Mouse (Mus musculus): ENCODE results near the gene Cwf19l1.
"Not testable (repeated sequence)": the region's sequence is repeated elsewhere in the genome, so short reads cannot be mapped to it uniquely, and the experiment has no call there.

Cwf19l1 gene

DNA sequence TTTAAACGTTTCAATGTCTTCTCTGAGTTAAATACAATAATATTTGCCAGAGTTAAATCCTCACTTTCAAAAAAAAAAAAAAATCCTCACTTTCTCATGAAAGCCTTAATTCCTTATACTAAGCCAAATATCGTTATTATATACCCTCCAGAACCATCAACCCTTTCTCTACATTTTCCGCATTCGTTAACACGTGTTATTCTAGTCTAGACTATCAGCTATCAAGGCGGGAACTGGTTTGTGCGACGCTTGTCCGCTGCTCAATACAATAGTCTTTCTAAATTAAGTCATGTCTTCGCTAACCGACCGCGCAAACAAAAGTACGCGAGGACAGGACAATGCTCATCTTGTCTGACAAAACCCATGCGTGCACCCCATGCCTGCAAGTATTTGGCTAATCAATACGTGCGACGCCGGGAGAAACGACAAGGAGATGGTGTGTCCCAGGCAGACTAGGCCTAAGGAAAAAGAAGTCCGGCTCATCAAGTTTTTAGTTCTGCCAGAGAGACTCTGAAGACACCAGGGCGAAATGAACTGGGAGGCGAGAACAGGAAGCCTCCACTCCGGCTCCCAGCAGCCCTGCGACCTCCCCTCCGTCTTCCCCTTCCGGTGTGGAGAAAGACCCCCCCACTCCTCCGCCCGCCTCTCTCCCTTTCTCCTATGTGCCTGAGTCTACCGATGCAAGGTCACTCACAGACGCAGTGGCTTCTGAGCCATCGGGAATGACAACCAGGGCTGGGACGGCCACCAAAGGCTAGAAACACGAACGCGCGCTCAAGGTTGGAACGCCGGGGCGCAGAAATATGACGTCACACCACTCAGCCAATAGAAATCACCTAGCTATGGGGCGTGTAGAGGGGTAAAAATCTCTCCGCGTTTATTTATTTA, at the start of gene Cwf19l1:
Gene Cwf19l1, minus strand, starts transcription at position 805 of the 888 bp plus-strand sequence.
- peak; percentile 88 for DNase-seq (ENCODE audit: low spot score)

- no peak for DNase-seq (ENCODE audit: low spot score)
Measured at GRCm38 (mm10) chr19:44183968-44184367, 48.3 kb upstream of the Cwf19l1 start.

DNA sequence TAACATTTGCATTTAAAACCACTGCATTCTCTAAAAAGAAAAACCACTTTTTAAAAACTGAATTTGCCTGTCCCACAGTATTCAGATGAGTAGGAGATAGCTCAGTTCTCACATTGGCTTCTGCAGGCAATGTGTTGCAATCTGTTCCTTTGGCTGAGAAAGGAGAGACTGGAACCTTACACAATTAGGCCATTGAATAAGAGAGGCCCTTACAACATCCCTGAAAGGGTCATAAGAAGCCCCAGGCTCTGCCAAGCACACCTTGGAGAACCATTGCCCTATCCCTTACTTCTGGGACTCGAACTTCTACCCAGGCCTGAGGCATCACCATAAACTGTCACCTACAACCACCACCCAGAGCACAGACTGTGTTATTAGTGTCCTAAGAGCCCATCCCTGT, 44.8 kb upstream of the Cwf19l1 start:
- DNase-seq (ENCODE audit: low spot score), result no peak

DNA sequence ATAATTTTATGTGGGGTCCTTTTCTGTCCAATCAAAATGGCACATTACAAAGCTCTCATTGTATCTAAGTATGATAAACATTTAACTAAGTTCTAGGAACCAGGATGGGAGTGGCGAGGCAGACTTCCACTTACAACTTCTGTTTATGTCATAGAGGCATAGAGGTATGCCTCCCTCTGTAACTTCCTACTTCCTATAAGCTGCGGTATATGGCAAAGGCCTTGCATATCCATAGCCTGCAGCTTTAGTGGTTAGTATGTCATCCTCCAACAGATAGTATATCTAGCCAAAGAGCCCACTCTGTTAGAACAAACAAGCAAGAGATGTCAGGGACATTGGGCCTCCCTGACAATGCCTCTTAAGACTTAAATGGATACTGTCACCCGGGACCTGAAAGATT, 41.1 kb upstream of the Cwf19l1 start:
- no peak for DNase-seq (ENCODE audit: low spot score)

GRCm38 (mm10) chr19:44174835-44175234, 39.2 kb upstream of the Cwf19l1 start:
- no peak for DNase-seq (ENCODE audit: low spot score)

DNA sequence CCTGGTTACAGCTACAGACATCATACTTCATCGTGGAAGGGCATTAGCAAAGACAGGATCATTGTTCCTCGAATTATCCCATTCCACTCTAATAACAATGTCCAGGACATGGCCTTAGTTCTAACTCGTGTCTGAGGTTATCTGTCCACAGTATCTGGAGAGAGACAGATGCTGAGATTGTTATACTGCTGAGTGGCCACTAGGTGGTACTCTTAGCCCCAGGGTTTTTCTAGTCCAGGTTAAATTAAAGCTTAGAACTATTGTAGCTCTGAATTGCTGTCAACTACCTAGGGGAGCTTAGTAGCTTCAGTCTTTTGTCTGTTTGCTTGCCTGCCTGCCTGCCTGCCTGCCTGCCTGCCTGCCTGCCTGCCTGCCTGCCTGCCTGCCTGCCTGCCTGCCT, 25.8 kb upstream of the Cwf19l1 start:
- peak; percentile 44 for DNase-seq (ENCODE audit: low spot score)

- no peak for DNase-seq (ENCODE audit: low spot score)
Measured at GRCm38 (mm10) chr19:44159386-44159785, 23.7 kb upstream of the Cwf19l1 start.

GRCm38 (mm10) chr19:44157005-44157404, 21.3 kb upstream of the Cwf19l1 start:
- no peak for DNase-seq (ENCODE audit: low spot score)

DNA sequence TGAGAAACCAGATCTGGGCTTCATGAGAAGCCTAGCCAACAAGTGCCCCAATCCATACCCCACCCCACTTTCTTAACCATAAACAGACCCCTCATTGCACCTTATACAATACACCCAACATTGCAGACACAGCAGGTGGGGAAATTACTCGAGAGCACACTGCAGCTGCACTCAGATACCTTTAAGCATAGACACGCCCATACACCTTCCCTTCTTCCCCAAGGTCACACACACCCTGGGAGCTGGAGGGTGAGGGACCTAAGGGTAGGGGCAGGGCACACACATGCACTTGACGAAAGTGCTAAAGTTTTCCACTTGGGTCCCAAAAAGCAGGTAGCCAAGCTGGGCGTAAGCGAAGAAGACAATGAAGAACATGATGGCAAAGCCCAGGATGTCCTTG, 18.1 kb upstream of the Cwf19l1 start:
- no peak for DNase-seq (ENCODE audit: low spot score)

DNA sequence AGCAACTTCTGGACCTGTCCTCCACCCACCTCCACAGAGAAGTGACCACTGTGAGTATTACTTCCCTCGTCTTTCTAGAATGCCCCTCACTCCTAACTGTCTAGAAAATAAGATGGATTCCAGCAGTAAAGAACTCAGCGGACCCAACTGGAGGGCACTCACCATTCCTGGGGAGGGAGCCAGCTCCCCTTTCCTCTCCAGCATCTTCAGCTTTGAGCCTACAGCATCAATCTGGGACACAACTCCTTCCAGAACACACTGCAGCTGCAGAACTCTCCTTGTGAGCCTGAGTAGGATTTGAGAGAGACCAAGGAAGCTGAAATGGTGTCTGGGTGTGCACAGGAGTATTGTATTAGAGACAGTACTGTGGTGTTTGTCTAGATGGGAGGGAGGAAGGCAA, 13.3 kb upstream of the Cwf19l1 start:
- DNase-seq (ENCODE audit: low spot score), result no peak

DNA sequence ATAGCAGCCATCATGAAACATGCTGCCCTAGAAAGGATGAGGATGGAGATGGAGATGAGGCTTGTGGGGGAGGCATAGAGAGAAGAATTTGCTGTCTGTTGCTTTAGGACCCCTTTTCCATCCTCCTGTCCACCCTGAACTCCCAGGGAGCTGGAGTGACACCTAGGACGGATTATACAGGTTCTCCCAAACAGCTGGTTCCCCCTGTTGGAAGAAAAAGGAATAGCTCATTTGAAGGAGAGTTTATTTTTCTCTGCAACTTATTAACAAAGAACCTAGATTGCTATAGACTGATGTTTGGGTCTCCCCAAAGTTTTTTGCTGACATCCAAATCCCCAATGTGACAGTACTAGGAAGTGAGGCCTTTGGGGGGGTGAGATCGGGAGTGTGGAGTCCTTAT, 12.7 kb upstream of the Cwf19l1 start:
- DNase-seq (ENCODE audit: low spot score), result no peak

- no peak for DNase-seq (ENCODE audit: low spot score)
Measured at GRCm38 (mm10) chr19:44146951-44147350, 11.3 kb upstream of the Cwf19l1 start.

DNA sequence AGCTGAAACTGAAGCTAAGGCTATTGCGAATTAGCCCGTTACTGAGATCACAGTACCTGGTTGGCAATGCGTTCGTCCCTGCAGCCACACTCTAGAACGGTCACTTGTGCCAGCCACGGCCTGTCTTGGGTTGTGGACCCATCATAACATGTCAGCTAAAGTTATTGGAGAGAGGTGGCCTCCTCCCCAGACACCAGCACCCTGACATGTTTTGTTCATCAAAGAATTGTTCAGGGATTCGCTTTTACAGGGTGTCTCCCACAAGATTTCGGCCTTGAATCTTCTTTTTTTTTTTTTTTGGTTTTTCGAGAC, 10.8 kb upstream of the Cwf19l1 start:
- no peak for DNase-seq (ENCODE audit: low spot score)

DNA sequence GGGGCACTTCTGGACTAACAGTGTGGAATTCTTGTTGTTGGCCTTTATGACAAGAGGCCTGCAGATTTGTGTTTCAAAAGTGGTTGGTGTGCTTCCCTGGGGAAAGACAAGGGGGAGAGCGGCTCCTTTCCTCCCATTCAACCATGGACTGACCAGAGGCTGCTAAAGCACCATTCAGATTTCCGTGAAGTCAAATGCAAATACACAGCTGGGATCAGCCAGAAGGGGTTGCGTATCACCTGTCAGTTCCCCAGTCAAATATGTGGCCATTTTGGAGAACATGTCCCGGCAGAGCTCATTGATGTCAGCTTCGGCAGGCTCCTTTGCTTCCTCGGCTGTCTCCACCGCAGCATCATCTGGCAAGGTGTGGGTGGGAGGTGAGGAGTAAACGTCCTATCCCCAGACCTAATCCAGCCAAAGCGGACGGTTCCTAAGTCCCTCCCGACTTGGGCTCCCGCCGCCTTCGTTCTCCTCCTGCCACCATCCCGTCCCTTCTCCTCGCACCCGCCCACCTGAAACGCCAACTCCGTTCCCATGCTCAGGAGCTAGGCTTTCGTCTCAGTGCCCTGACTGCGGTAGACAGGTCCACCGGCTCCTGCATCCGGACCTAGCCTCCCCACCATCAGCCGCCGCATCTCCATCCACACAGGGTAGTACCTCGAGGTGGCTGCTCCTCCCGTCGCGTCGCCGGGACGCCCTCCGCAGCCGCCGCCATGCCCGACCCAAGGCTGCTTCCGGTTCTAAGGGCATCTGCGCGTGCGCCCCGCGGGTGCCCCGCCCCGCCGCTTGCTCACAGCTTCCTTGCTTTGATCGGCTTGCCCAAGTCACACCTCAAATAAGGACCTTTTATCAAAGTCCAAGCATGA, 10.3 kb upstream of the Cwf19l1 start, which contains the start of gene Bloc1s2:
Gene Bloc1s2, minus strand, starts transcription at position 745 of the 866 bp plus-strand sequence.
- DNase-seq (ENCODE audit: low spot score), result peak; percentile 83

- DNase-seq (ENCODE audit: low spot score), result no peak
Measured at GRCm38 (mm10) chr19:44144366-44144765, 8.7 kb upstream of the Cwf19l1 start.

- no peak for DNase-seq (ENCODE audit: low spot score)
Measured at GRCm38 (mm10) chr19:44135960-44136485, 347 bp upstream of the Cwf19l1 start.

- no peak for DNase-seq (ENCODE audit: low spot score)
Measured at GRCm38 (mm10) chr19:44132917-44133316, 2.8 kb downstream of the Cwf19l1 start.

GRCm38 (mm10) chr19:44128560-44128959, 7.1 kb downstream of the Cwf19l1 start:
- DNase-seq (ENCODE audit: low spot score), result no peak

DNA sequence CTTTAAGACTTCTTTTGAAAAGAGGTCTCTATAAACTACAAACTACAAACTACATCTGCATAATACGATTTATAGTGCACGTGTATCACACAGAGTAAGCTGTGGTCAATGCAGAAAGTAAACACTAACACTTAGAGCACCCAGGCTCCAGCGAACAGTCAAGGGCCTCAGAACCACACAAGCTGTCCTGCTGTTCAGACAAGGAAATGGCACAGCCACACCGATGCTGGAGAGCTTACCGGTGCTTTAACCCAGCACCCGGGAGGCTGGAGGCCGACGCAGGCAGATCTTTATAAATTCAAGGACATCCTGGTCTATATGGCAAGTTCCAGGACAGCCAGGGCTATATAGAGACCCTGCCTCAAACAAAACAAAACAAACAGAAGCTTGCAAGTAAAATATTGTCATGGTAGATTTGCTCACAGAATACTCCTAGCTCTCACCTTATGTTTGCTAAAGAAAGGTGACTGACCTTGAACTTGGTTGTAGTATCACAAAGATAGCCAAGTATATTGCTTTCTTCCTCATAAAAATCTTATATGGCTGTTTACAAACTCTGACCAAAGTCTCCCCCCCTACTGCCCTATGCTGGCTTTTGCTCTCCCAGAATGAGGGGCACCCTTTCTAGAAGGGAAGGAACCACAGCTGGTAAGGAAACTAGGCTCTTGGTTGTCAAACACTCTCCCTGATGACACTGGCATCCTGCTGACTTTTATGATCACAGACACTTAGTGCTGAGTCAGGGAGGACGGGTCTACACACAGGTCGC, 7.8 kb downstream of the Cwf19l1 start:
- no peak for DNase-seq (ENCODE audit: low spot score)

DNA sequence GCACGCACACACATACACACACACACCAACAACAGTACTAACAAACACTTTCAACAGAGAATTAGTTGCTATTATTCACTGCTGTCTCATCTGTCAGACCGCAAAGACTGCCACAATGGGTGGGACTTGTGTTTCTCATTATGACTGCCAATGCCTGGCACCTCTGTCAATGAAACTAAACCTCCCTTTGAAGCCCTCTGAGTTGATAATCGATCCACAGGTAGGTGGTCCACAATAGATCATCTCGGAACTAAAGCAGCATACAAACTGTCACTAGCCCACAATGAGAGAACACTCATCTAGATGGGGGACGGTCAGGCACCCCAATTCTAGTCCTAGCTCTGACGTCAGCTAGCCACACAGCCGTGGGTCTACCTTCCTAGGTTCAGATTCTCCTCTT, 14.5 kb downstream of the Cwf19l1 start:
- DNase-seq (ENCODE audit: low spot score), result no peak

DNA sequence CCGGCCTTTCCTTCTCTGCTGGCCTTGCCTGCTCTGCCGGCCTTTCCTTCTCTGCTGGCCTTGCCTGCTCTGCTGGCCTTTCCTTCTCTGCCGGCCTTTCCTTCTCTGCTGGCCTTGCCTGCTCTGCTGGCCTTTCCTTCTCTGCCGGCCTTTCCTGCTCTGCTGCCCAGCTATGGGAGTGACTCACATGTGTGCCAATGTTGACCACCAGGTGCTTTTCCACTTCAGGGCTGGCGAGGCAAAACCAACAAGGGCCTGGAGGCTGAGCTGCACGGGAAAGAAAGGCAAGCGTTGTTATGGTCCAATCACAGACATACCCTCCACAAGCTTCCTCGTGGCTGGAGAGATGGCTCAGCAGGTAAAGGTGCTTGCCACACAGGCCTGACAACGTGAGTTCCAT, 15.0 kb downstream of the Cwf19l1 start:
- not testable (repeated sequence) for DNase-seq (ENCODE audit: low spot score)

DNA sequence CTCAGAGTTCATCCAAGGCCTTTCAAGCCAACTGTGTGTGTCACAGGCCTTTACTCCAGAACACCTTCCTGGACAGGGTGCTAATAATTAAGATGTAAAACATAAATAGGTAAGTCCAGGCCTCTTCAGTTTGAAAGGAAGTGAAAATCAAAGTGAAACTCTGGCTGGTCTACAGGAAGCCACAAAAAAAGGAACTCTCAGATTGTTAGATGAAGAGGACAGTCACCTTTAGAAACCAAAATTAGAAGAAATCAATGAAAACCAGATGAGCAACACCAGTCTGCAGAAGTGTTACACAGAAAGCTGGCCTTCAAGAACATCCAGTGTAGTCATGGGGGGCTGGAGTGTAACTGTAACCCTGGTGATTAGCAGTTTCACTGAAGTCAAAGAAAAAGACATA, 17.9 kb downstream of the Cwf19l1 start:
- DNase-seq (ENCODE audit: low spot score), result no peak
